Mouse (Mus musculus) midbrain, embryonic 11.5 days (tissue): ENCODE data around the gene Fam216a. TPM values are rescaled to one million over a fixed set of nuclear protein-coding genes. Genes with fewer than 3 reads are reported as not detected.
"Not testable (repeated sequence)": the region's sequence is repeated elsewhere in the genome, so short reads cannot be mapped to it uniquely, and the experiment has no call there.

Experiments
- ATAC-seq: fragments of 200-750 bp; cut with Nextera tagmentation; 2 replicates; pipeline ENCODE4 v1.8.0; 2017; ENCODE audit warnings: moderate TSS enrichment, moderate library complexity; ENCODE audit not compliant: low FRiP score
- DNase-seq: peaks from one replicate; pipeline ENCODE4 v3.0.0; 2015; ENCODE audit warnings: low spot score; ENCODE audit errors: missing footprints
- H3K27ac ChIP-seq: fragments of 300-500 bp; sonication (generic); 2 replicates; pipeline ENCODE4 v1.5.1; 2014; ENCODE audit warnings: low read depth, low read length
- H3K27me3 ChIP-seq: fragments of 300-500 bp; sonication (generic); 2 replicates; pipeline ENCODE4 v1.6.1; 2014; ENCODE audit warnings: mild to moderate bottlenecking, low read length, moderate library complexity, mixed read lengths; ENCODE audit not compliant: control insufficient read depth, insufficient read depth
- H3K36me3 ChIP-seq: fragments of 300-500 bp; sonication (generic); 2 replicates; pipeline ENCODE4 v1.6.1; 2014; ENCODE audit warnings: mild to moderate bottlenecking, low read length, moderate library complexity, mixed read lengths; ENCODE audit not compliant: control insufficient read depth, insufficient read depth
- H3K4me1 ChIP-seq: fragments of 300-500 bp; sonication (generic); 2 replicates; pipeline ENCODE4 v1.6.1; 2014; ENCODE audit warnings: low read length; ENCODE audit not compliant: control insufficient read depth, insufficient read depth
- H3K4me2 ChIP-seq: fragments of 300-500 bp; sonication (generic); 2 replicates; pipeline ENCODE4 v1.6.1; 2014; ENCODE audit warnings: mild to moderate bottlenecking, moderate library complexity
- H3K4me3 ChIP-seq: fragments of 300-500 bp; sonication (generic); 2 replicates; pipeline ENCODE4 v1.5.1; 2014; ENCODE audit warnings: low read depth, low read length
- H3K9ac ChIP-seq: fragments of 300-500 bp; sonication (generic); 2 replicates; pipeline ENCODE4 v1.6.1; 2014; ENCODE audit warnings: low read length
- H3K9me3 ChIP-seq: fragments of 300-500 bp; sonication (generic); 2 replicates; pipeline ENCODE4 v1.6.1; 2016; ENCODE audit warnings: low read length; ENCODE audit not compliant: control insufficient read depth
- WGBS: fragments of 180-500 bp; shearing (Covaris S2); extraction: QIAGEN DNeasy Blood & Tissue Kit; methylation state at CpG from one replicate; pipeline ENCODE4 v1.1.7; 2014; 5-methylcytosine and 5-hydroxymethylcytosine counted together
- polyA plus RNA-seq: library from polyadenylated mRNA; unstranded; fragments of >200 nt; fragmentation: Nextera tagmentation; extraction: Ambion mirVana; gene quantifications from 2 replicates; pipeline ENCODE4 v1.2.1, GENCODE M21; 2014

The Fam216a gene
- polyA plus RNA-seq, 1 experiment from 2014 or later: 113 TPM

DNA sequence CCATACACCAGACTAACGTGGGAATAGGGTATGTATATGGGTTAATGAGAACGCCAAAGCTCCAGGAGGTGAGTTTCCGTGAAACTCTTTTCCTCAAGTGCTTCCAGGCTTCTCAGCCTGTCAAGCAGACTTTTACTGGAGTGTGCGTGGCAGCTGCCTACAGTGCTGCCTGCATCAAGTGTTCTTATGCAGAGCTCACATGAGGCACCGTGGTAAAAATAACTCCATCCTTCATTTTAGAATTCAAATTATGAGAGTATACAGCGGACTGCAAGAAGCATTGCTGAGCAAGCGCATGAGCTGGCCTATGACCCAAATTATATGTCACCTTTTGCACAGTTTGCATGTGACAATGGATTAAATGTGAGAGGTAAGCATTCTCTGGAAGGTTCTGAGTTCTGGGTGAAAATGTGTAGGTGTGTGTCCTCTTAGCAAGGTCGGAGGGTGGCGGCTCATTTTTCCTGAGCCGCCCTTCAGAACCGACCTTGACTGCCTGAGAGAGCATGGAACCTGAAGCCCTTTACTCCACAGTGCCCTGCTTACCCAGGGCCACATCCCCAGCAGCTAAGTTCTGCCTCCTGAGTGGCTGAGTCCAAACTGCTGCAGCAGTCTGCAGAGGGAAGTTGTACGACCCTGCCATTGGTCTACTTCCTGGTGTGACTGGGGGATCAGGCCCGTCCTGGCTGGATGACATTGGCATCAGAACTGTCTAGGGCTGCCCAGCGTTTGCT is 52.5 kb downstream of the Fam216a start:
- Histone ChIP-seq H3K4me3 (no peak overlapping the region), H3K27ac (no peak overlapping the region), H3K9ac (no peak overlapping the region), H3K4me1 (no peaks in the 10 kb centered on the region), H3K9me3 (no peaks in the 10 kb centered on the region), H3K27me3 (no peaks in the 10 kb centered on the region), H3K4me2 (no peak overlapping the region), H3K36me3 (no peaks in the 10 kb centered on the region; the same call in 1 of the 2 replicates)
- no peak for ATAC-seq
- no peak for DNase-seq
- WGBS: 83% methylated on average over 14 of the region's 14 CpGs

DNA sequence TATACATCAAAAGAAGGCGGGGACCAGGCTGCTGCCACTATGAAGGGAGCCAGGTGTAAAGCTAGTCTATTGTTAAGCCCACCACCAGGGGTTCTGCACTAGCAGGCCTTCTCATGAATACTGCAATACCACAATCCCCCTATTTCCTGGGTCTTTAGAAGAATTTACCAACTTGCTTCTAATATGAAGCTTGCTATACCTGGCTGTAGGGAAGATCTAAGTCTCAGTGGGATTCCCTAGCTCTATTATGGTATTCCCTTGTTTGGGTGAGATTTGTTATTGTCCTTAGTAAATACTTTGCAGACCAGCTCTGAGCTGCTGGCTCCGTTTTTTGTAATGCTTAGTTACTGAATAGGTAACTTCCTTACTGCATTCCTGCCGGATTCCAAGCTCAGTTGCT is 53.2 kb downstream of the Fam216a start:
- H3K27ac ChIP-seq, H3K9ac ChIP-seq, H3K36me3 ChIP-seq, DNase-seq, H3K4me1 ChIP-seq, H3K4me2 ChIP-seq, H3K9me3 ChIP-seq, ATAC-seq, H3K27me3 ChIP-seq, H3K4me3 ChIP-seq: not testable (repeated sequence)
- 73% methylated on average over 3 of the region's 3 CpGs for WGBS

DNA sequence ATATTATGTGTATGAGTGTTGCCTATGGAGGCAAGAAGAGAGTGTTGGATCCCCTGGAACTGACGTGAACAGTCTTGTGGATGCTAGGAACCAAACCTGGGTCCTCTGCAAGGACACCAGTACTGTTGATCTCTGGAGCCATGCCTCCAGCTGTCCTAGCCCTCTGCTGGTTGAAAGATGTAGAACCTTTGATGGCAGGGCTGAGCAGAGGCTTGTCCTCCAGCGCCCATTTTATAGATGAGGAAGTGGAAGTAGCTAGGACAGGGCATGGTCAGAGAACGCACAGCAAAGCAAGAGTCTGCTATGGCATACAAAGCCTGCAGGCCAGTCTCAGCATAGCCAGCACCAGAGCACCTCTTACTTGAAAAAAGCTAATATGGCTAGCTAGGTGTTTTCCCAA is 54.1 kb downstream of the Fam216a start:
- Histone ChIP-seq H3K9ac (no peak overlapping the region), H3K4me1 (no peaks in the 10 kb centered on the region), H3K27ac (no peak overlapping the region), H3K4me2 (no peak overlapping the region), H3K9me3 (no peaks in the 10 kb centered on the region), H3K27me3 (no peaks in the 10 kb centered on the region), H3K36me3 (no peaks in the 10 kb centered on the region; the same call in 1 of the 2 replicates), H3K4me3 (no peak overlapping the region)
- ATAC-seq (no peak), DNase-seq (no peak)
- 74% methylated on average over 3 of the region's 3 CpGs for WGBS

DNA sequence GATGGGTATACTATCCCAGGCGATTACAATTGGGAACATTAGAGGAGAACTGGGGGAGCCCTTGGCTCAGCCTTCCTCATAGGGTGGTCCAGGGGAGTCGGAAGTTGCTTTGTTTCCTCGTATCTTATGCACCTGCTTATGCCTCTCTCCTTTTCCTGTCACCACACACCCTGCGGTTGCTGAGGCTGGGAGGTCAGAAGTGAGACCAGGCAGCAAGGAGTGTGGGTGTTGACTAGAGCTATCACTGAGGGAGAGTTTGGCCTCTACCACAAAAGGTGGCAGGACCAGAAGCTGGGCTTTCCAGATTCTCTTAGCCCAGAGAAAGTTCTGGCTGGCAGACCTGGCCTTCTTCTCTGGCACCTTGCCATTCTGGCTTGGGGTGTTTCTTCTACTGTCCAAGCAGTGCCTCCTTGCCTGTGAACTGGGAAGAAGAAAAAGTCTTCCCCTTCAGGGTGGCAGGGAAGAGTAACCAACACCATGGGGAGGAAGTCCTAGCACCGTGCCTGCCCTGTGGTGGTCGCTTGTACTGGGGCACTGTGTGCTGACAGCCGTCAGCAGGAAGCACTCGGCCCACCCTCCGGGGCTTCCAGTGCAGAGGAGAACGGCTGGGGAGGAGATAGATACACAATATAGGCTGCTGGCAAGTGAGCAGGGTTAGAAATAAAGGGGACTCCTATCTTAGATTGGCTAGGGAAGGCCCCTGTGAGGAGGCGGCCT is 54.7 kb downstream of the Fam216a start:
- Histone ChIP-seq H3K4me1 (no peaks in the 10 kb centered on the region), H3K36me3 (no peaks in the 10 kb centered on the region; the same call in 1 of the 2 replicates), H3K27me3 (no peaks in the 10 kb centered on the region), H3K4me3 (no peak overlapping the region), H3K27ac (no peak overlapping the region), H3K4me2 (no peak overlapping the region), H3K9ac (no peak overlapping the region), H3K9me3 (no peaks in the 10 kb centered on the region)
- DNase-seq (no peak), ATAC-seq (no peak)
- 81% methylated on average over 11 of the region's 11 CpGs for WGBS

DNA sequence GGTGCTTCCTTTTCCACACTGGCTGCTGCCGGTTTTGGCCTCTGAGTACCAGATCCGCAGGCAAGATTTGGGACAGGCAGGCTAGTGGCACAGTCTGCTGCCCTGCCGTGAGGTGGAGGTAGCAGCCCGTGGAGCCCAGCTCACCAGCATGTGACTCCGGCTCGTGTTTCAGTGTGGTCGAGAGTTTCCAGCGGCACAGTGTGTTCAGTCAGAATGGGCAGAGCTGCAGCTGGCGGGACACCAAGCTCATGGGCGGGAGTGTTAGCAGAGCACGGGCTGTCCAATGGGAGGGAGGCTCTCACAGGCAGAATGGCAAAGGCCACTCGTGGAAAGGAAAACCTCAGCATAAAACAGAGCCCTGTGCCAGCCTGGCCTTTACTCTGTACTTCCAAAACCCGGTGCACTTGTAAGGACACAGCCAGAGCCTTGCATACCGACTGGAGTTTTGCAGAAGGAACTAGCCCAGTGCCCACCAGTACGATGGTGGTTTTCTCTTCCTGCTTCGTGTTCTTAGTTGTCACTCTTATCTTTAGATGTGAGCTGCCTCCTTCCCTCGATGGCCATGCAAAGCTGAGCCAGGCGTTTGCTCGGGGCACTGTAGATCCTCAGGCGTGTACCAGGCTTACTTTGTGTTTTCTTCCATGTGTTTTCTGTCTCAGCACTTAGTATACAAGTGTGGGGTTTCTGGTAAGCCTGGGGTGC is 57.0 kb downstream of the Fam216a start:
- DNase-seq (no peak), ATAC-seq (no peak)
- no peak overlapping the region for H3K4me3 ChIP-seq
- 79% methylated on average over 20 of the region's 20 CpGs for WGBS
- no peak overlapping the region for H3K27ac ChIP-seq
- H3K27me3 ChIP-seq: no peaks in the 10 kb centered on the region
- no peaks in the 10 kb centered on the region for H3K4me1 ChIP-seq
- H3K36me3 ChIP-seq: no peaks in the 10 kb centered on the region
- no peaks in the 10 kb centered on the region for H3K9me3 ChIP-seq
- no peak overlapping the region for H3K4me2 ChIP-seq
- no peak overlapping the region for H3K9ac ChIP-seq

Other genes starting within 250 kb of the Fam216a start
- gene Ccdc63, start 231.5 kb downstream of the Fam216a start, polyA plus RNA-seq: 0.03 TPM in 1 of 2 replicates, not detected in the other
- gene Ppp1cc, start 214.1 kb downstream of the Fam216a start, polyA plus RNA-seq: 311 and 338 TPM in 2 replicates
- gene Hvcn1, start 165.6 kb downstream of the Fam216a start, polyA plus RNA-seq: 11.4 and 12.5 TPM in 2 replicates
- 4.3 and 4.8 TPM in 2 replicates for gene Tctn1, start 107.9 kb downstream of the Fam216a start, polyA plus RNA-seq
- gene Pptc7, start 88.0 kb downstream of the Fam216a start, polyA plus RNA-seq: 7.6 and 8.8 TPM in 2 replicates
- gene Rad9b, start 18.1 kb downstream of the Fam216a start, polyA plus RNA-seq: 9.7 and 11.1 TPM in 2 replicates
- gene Vps29, start 18.0 kb downstream of the Fam216a start, polyA plus RNA-seq: 211 and 215 TPM in 2 replicates
- gene Gpn3, start 488 bp downstream of the Fam216a start, polyA plus RNA-seq: 61.2 and 64.9 TPM in 2 replicates
- 61.7 and 65.3 TPM in 2 replicates for gene Arpc3, start 19.5 kb upstream of the Fam216a start, polyA plus RNA-seq
- gene Anapc7, start 49.3 kb upstream of the Fam216a start, polyA plus RNA-seq: 30.5 and 32.0 TPM in 2 replicates
- 43.4 and 45.8 TPM in 2 replicates for gene Atp2a2, start 129.9 kb upstream of the Fam216a start, polyA plus RNA-seq
- gene Ift81, start 242.2 kb upstream of the Fam216a start, polyA plus RNA-seq: 48.5 and 50.5 TPM in 2 replicates